Mouse (Mus musculus): Measurements from ENCODE around the gene Rep15. TPM values are rescaled to one million over a fixed set of nuclear protein-coding genes. Genes with fewer than 3 reads are reported as not detected.
A peak's percentile ranks its signal among the peaks of the same experiment; 100 is the strongest.

The Rep15 gene
- polyA plus RNA-seq, 1 experiment from 2014 or later: 1.6 TPM

- H3K4me2 ChIP-seq (replicated peaks): no peak overlapping the region
- H3K9ac ChIP-seq: no peak overlapping the region
- ATAC-seq (ENCODE audit: insufficient number of reproducible peaks, low FRiP score, low TSS enrichment, low read depth): no peak
- H3K9me3 ChIP-seq (replicated peaks): no peaks in the 10 kb centered on the region
- H3K27ac ChIP-seq (replicated peaks): no peak overlapping the region
- H3K4me1 ChIP-seq: no peaks in the 10 kb centered on the region
- H3K27me3 ChIP-seq: no peaks in the 10 kb centered on the region
- H3K36me3 ChIP-seq: peaks cover 59% of the 10 kb centered on the region
- WGBS: 94% methylated on average over 9 of the region's 9 CpGs
- H3K4me3 ChIP-seq (replicated peaks): no peak overlapping the region
Measured at GRCm38 (mm10) chr6:147029591-147029990, 2.8 kb upstream of the Rep15 start.

DNA sequence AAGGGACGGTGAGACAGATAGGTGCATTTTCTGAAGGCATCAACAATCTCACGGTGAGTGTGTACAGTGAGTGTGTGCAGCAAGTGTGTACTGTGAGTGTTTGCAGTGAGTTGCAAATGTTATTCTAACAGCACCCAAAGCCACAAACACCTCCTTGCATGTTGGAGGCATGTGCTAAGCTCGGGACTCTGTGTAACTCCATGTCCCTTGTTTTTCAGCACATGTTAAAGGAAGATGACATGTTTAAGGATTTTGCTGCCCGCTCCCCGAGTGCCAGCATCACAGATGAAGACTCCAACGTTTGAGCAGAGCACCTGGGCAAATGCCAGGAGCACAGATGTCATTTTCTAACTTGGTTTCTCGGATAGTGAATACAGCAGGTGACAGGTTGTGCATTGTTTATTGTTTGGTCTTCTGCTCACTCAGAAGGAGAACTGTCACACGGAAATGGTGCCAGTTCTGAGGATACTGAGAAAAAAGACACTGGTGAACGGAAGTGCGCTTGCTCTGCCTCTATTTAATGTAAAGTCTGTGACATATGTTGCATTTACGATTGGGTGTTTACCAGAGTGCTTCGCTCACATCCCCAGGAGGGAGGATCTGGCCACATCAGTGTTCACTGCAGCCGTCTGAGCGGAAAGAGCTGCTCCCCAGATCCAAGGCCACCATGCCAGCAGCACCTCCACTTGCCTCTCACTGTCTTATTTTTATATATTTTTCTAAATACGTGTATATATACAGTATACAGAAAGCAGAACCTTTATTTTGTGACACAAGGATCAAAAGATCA, 2.1 kb upstream of the Rep15 start:
- no peak for ATAC-seq (ENCODE audit: insufficient number of reproducible peaks, low FRiP score, low TSS enrichment, low read depth)
- Histone ChIP-seq H3K27me3 (no peaks in the 10 kb centered on the region), H3K9ac (no peak overlapping the region), H3K27ac (replicated peaks) (no peak overlapping the region), H3K4me3 (replicated peaks) (no peak overlapping the region), H3K4me1 (no peaks in the 10 kb centered on the region), H3K36me3 (peaks cover 58% of the 10 kb centered on the region), H3K9me3 (replicated peaks) (no peaks in the 10 kb centered on the region), H3K4me2 (replicated peaks) (no peak overlapping the region)
- 86% methylated on average over 15 of the region's 15 CpGs for WGBS

- no peaks in the 10 kb centered on the region for H3K27me3 ChIP-seq
- H3K4me1 ChIP-seq: peaks cover 8% of the 10 kb centered on the region; the same call in 1 of the 2 replicates
- H3K27ac ChIP-seq (replicated peaks): peak within 1 kb of the TSS; percentile 87
- peak within 1 kb of the TSS; percentile 84 for H3K9ac ChIP-seq
- H3K36me3 ChIP-seq: peaks cover 8% of the 10 kb centered on the region
- no peaks in the 10 kb centered on the region for H3K9me3 ChIP-seq (replicated peaks)
- H3K4me2 ChIP-seq (replicated peaks): peak within 1 kb of the TSS; percentile 56
- peak; percentile 97 for ATAC-seq (ENCODE audit: insufficient number of reproducible peaks, low FRiP score, low TSS enrichment, low read depth)
- peak within 1 kb of the TSS; percentile 87 for H3K4me3 ChIP-seq (replicated peaks)
- WGBS: 4% methylated on average over 64 of the region's 66 CpGs
Measured at GRCm38 (mm10) chr6:147042291-147043290, 10.2 kb downstream of the Rep15 start, which contains the start of gene Mrps35. Gene Mrps35, plus strand, starts transcription at chr6:147042764.

GRCm38 (mm10) chr6:147043633-147044032, 11.2 kb downstream of the Rep15 start:
- Histone ChIP-seq H3K27me3 (no peaks in the 10 kb centered on the region), H3K4me1 (peaks cover 8% of the 10 kb centered on the region; the same call in 1 of the 2 replicates), H3K4me3 (replicated peaks) (peak overlapping the region; percentile 87), H3K9ac (0 out of 2 replicates have a peak overlapping the region, but pooled peaks have one; percentile 84), H3K9me3 (replicated peaks) (no peaks in the 10 kb centered on the region), H3K4me2 (replicated peaks) (peak overlapping the region; percentile 56), H3K27ac (replicated peaks) (no peak overlapping the region), H3K36me3 (peaks cover 19% of the 10 kb centered on the region)
- ATAC-seq (ENCODE audit: insufficient number of reproducible peaks, low FRiP score, low TSS enrichment, low read depth): no peak
- 39% methylated on average over 7 of the region's 7 CpGs for WGBS

GRCm38 (mm10) chr6:147049239-147049805, 16.9 kb downstream of the Rep15 start:
- Histone ChIP-seq H3K27me3 (no peaks in the 10 kb centered on the region), H3K9me3 (replicated peaks) (no peaks in the 10 kb centered on the region), H3K9ac (no peak overlapping the region), H3K4me3 (replicated peaks) (no peak overlapping the region), H3K4me1 (no peaks in the 10 kb centered on the region), H3K4me2 (replicated peaks) (no peak overlapping the region), H3K36me3 (peaks cover 54% of the 10 kb centered on the region), H3K27ac (replicated peaks) (no peak overlapping the region)
- 88% methylated on average over 13 of the region's 13 CpGs for WGBS
- ATAC-seq (ENCODE audit: insufficient number of reproducible peaks, low FRiP score, low TSS enrichment, low read depth): no peak

GRCm38 (mm10) chr6:147051666-147052065, 19.3 kb downstream of the Rep15 start:
- 93% methylated on average over 8 of the region's 8 CpGs for WGBS
- Histone ChIP-seq H3K4me1 (no peaks in the 10 kb centered on the region), H3K9ac (no peak overlapping the region), H3K4me3 (replicated peaks) (no peak overlapping the region), H3K27me3 (no peaks in the 10 kb centered on the region), H3K9me3 (replicated peaks) (no peaks in the 10 kb centered on the region), H3K36me3 (peaks cover 73% of the 10 kb centered on the region), H3K27ac (replicated peaks) (no peak overlapping the region), H3K4me2 (replicated peaks) (no peak overlapping the region)
- ATAC-seq (ENCODE audit: insufficient number of reproducible peaks, low FRiP score, low TSS enrichment, low read depth): no peak

DNA sequence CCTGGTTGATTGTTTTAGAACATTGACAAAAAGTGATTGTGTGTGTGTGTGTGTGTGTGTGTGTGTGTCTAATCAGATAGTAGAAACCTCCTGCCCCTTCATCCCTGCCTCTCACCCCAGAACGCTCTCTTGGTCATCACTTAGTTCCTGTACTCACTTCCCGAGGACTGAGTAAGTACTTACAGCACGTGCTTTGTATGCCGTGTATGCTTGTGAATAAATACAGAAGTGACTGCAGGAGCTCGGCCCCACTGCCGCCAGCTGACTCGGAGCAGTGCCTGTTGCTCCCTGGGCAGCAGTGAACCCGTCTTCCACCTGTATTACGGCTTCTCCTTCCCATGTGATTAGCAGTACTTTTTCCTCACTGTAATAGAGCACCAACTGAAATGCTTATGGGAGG, 20.1 kb downstream of the Rep15 start:
- no peak for ATAC-seq (ENCODE audit: insufficient number of reproducible peaks, low FRiP score, low TSS enrichment, low read depth)
- no peaks in the 10 kb centered on the region for H3K9me3 ChIP-seq (replicated peaks)
- no peak overlapping the region for H3K9ac ChIP-seq
- H3K27me3 ChIP-seq: no peaks in the 10 kb centered on the region
- H3K4me1 ChIP-seq: no peaks in the 10 kb centered on the region
- H3K36me3 ChIP-seq: peaks cover 71% of the 10 kb centered on the region
- 88% methylated on average over 9 of the region's 9 CpGs for WGBS
- no peak overlapping the region for H3K27ac ChIP-seq (replicated peaks)
- H3K4me2 ChIP-seq (replicated peaks): no peak overlapping the region
- H3K4me3 ChIP-seq (replicated peaks): no peak overlapping the region

GRCm38 (mm10) chr6:147053785-147054646, 21.6 kb downstream of the Rep15 start:
- H3K36me3 ChIP-seq: peaks cover 61% of the 10 kb centered on the region
- no peak for ATAC-seq (ENCODE audit: insufficient number of reproducible peaks, low FRiP score, low TSS enrichment, low read depth)
- no peak overlapping the region for H3K4me2 ChIP-seq (replicated peaks)
- 82% methylated on average over 19 of the region's 19 CpGs for WGBS
- no peak overlapping the region for H3K9ac ChIP-seq
- no peaks in the 10 kb centered on the region for H3K9me3 ChIP-seq (replicated peaks)
- no peak overlapping the region for H3K4me3 ChIP-seq (replicated peaks)
- H3K27ac ChIP-seq (replicated peaks): no peak overlapping the region
- H3K27me3 ChIP-seq: no peaks in the 10 kb centered on the region
- H3K4me1 ChIP-seq: no peaks in the 10 kb centered on the region

- no peak for ATAC-seq (ENCODE audit: insufficient number of reproducible peaks, low FRiP score, low TSS enrichment, low read depth)
- Histone ChIP-seq H3K27ac (replicated peaks) (no peak overlapping the region), H3K9me3 (replicated peaks) (no peaks in the 10 kb centered on the region), H3K4me2 (replicated peaks) (no peak overlapping the region), H3K9ac (no peak overlapping the region), H3K36me3 (peaks cover 53% of the 10 kb centered on the region), H3K4me3 (replicated peaks) (no peak overlapping the region), H3K4me1 (no peaks in the 10 kb centered on the region), H3K27me3 (no peaks in the 10 kb centered on the region)
- WGBS: 75% methylated on average over 10 of the region's 10 CpGs
Measured at GRCm38 (mm10) chr6:147055374-147055977, 23.1 kb downstream of the Rep15 start.

DNA sequence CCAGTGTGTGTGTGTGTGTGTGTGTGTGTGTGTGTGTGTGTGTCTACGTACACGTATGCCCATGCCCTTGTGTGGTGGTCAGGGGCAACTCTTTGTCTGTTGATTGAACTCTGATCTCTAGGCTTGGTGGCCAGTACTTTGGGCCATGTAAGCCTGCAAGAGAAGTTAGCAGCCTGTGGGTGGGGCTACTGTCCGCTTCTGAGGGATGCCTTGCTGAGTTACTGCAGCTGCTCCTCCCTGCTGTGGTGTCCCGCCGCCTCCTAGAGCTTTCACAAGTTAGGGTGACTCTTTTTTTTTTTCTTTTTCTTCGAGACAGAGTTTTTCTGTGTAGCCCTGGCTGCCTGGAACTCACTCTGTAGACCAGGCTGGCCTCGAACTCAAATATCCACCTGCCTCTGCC, 26.9 kb downstream of the Rep15 start:
- no peaks in the 10 kb centered on the region for H3K9me3 ChIP-seq (replicated peaks)
- no peak for ATAC-seq (ENCODE audit: insufficient number of reproducible peaks, low FRiP score, low TSS enrichment, low read depth)
- H3K4me3 ChIP-seq (replicated peaks): no peak overlapping the region
- no peaks in the 10 kb centered on the region for H3K27me3 ChIP-seq
- H3K4me2 ChIP-seq (replicated peaks): no peak overlapping the region
- H3K4me1 ChIP-seq: peaks cover 9% of the 10 kb centered on the region; the same call in 1 of the 2 replicates
- WGBS: 76% methylated on average over 7 of the region's 7 CpGs
- H3K27ac ChIP-seq (replicated peaks): no peak overlapping the region
- peaks cover 48% of the 10 kb centered on the region for H3K36me3 ChIP-seq
- no peak overlapping the region for H3K9ac ChIP-seq
